Mouse (Mus musculus) thymus, adult 2 months (tissue): ENCODE data around the gene Tspan17. TPM values are rescaled to one million over a fixed set of nuclear protein-coding genes. Genes with fewer than 3 reads are reported as not detected.

Source experiments
- DNase-seq: peaks from one replicate; pipeline ENCODE4 v3.0.0; 2021
- H3K27ac ChIP-seq: fragments of 200-500 bp; 2 replicates; pipeline ENCODE4 v1.5.1; 2012; ENCODE audit warnings: low read length, control low read depth; ENCODE audit not compliant: control insufficient read depth, insufficient read depth
- H3K27me3 ChIP-seq: fragments of 200-500 bp; 2 replicates; pipeline ENCODE4 v1.6.1; 2012; ENCODE audit warnings: mild to moderate bottlenecking, low read length, moderate library complexity, mixed read lengths; ENCODE audit not compliant: control insufficient read depth, insufficient read depth
- H3K36me3 ChIP-seq: fragments of 200-500 bp; 2 replicates; pipeline ENCODE4 v1.6.1; 2012; ENCODE audit warnings: mild to moderate bottlenecking, low read length, moderate library complexity; ENCODE audit not compliant: control insufficient read depth, insufficient read depth
- H3K4me1 ChIP-seq: fragments of 200-500 bp; replicated peaks from 2 replicates; pipeline ENCODE4 v1.6.1; 2012; ENCODE audit warnings: low read length; ENCODE audit not compliant: control insufficient read depth, insufficient read depth
- H3K4me3 ChIP-seq: fragments of 200-500 bp; 2 replicates; pipeline ENCODE4 v1.5.1; 2012; ENCODE audit warnings: mild to moderate bottlenecking, low read length, control low read depth, moderate library complexity; ENCODE audit not compliant: control insufficient read depth, insufficient read depth
- CTCF ChIP-seq: fragments of 200-500 bp; IDR thresholded peaks from 2 replicates; pipeline ENCODE4 v1.5.1; 2012; ENCODE audit warnings: mild to moderate bottlenecking, control low read depth, low read length, moderate library complexity, borderline replicate concordance; ENCODE audit not compliant: control insufficient read depth, poor library complexity, insufficient read depth; ENCODE audit errors: extremely low read depth
- POLR2A ChIP-seq: fragments of 200-500 bp; IDR thresholded peaks from 2 replicates; pipeline ENCODE4 v1.6.1; 2012; ENCODE audit warnings: mild to moderate bottlenecking, low read length, control low read depth, moderate library complexity; ENCODE audit not compliant: control insufficient read depth, poor library complexity, insufficient read depth; ENCODE audit errors: extremely low read depth
- WGBS: fragments of 180-500 bp; shearing (Covaris S2); methylation state at CpG from one replicate; pipeline ENCODE4 v1.1.7; 2018; 5-methylcytosine and 5-hydroxymethylcytosine counted together
- polyA plus RNA-seq: library from polyadenylated mRNA; depleted of rRNA; stranded (reverse); fragments of >200 nt; gene quantifications from 2 replicates; pipeline ENCODE4 v1.2.3, GENCODE M21; 2012

The Tspan17 gene
- polyA plus RNA-seq, 1 experiment, result 6.4 TPM

DNA sequence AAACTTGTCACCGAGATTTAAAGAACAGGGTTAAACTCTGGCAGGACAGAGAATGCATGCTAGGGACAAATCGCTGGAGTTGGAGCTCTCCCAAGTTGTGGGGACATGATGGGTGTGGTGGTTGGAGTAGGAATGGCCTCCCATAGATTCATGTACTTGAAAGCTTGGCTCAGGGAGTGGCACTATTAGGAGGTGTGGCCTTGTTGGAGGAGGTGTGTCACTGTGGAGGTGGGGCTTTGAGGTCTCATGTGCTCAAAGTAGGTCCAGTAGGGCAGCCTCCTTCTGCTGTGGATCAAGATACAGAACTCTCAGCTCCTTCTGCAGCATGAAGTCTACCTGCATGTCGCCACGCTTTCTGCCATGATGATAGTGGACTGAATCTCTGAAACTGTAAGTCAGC, 31.9 kb downstream of the Tspan17 start:
- DNase-seq, result no peak
- Histone ChIP-seq H3K27me3 (no peaks in the 10 kb centered on the region), H3K4me3 (no peak overlapping the region), H3K36me3 (no peaks in the 10 kb centered on the region), H3K27ac (no peak overlapping the region), H3K4me1 (no peaks in the 10 kb centered on the region)
- 94% methylated on average over 4 of the region's 4 CpGs for WGBS
- TF ChIP-seq POLR2A (no peak), CTCF (no peak)

DNA sequence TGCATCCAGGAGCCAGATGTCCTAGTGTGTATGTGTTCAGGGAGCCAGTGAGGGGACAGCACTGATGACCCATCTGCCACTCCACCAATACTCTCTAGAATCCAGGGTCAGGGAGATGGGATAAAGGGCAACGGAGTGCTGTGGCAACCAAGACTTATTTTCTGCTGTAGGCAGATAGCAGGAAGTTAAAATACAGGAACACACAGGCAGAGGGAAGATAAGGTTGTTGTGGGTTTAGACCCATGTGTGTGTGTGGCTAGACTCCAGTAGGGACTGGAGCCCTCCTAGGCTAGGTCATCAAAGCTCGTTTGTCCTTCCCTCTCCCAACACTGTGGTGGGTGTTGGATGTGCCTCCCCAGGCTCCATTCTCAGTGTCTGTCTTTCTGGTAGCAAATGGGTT, 32.8 kb downstream of the Tspan17 start:
- Histone ChIP-seq H3K36me3 (no peaks in the 10 kb centered on the region), H3K4me3 (no peak overlapping the region), H3K27me3 (no peaks in the 10 kb centered on the region), H3K4me1 (no peaks in the 10 kb centered on the region), H3K27ac (no peak overlapping the region)
- 43% methylated on average over 2 of the region's 2 CpGs for WGBS
- no peak for DNase-seq
- TF ChIP-seq POLR2A (no peak), CTCF (no peak)

DNA sequence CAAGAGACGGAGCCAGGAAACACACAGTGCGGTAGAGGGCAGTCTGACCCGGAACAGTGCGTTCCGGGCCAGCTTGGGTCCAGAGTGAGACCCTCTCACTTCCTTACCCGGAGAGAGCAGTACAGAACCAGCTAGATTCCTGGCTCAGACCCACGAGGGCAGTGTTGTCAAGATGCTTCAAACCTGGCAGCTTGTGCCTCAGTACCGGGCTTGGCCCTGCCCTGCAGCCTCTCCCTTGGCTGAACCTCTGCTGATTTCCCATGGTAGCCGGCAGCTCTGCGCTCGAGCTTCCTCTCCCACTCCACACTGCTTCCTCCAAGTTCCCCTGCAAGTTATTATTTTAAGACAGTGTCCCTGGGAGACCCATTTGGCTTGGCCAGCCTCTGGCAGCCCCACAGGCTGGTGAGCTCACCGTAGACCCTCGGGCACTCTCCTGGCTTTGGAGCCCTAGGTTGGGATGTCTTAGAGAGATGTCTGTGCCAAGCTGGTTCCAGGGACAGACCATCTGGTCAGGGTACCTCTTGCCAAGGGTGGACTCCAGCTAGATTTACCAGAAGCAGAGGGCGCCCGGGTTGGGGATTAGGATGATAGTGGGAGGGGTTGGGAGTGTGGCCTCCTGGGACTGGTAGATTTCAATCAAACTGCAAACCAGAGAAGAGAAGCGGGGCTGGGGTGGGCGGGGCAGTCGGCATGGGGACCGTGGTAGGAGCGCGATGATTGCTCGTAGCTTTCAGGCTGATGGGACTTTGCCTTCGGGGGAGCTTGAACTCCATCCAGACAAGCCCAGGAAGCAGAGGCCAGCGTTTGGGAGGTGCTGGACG, 35.1 kb downstream of the Tspan17 start:
- Histone ChIP-seq H3K27ac (no peak overlapping the region), H3K4me1 (no peaks in the 10 kb centered on the region), H3K36me3 (no peaks in the 10 kb centered on the region), H3K27me3 (no peaks in the 10 kb centered on the region), H3K4me3 (no peak overlapping the region)
- DNase-seq, result no peak
- 24% methylated on average over 25 of the region's 25 CpGs for WGBS
- TF ChIP-seq CTCF, result no peak
- no peak for TF ChIP-seq POLR2A

DNA sequence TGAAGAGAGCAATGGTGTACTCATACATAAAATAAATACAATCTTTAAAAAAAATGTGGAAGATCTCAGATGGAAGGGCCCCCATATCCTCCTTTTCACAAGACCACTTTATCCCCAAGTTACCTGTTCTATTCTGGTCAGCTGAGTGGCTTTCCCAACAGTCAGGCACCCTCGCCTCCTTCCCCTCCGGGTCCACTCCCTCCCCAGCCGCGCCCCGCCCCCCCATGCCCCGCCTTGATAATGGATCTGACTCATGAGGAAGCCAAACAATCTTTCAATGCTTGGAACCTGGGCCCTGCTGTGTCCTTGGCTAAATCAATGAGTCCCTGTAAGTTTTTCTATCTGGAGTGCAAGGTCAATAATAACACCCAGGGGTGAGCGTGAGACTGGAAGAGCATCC, 38.8 kb downstream of the Tspan17 start:
- no peak for TF ChIP-seq POLR2A
- TF ChIP-seq CTCF, result no peak
- no peak overlapping the region for H3K4me3 ChIP-seq
- no peak overlapping the region for H3K27ac ChIP-seq
- no peak for DNase-seq
- H3K36me3 ChIP-seq, result no peaks in the 10 kb centered on the region
- 59% methylated on average over 7 of the region's 7 CpGs for WGBS
- H3K4me1 ChIP-seq, result no peaks in the 10 kb centered on the region
- no peaks in the 10 kb centered on the region for H3K27me3 ChIP-seq

DNA sequence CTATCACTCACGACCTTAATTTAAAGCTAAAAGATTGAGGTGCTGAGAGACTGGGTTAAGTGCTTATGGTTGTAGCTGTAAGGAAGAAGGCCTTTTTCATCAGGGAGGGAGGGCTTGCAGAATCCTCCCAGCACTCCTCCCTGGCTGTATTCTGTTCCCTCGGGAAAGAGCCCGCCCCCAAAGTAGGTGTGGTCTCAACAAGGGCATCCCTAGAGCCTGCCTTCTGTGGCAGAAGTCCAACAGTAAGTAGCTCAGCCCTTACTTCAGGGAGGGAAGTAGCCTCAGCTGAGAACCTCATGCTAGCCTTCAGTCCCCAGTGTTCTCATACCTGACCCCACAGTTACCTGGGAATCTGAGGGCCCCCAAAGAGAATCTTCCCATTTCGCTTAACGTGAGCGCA, 39.3 kb downstream of the Tspan17 start:
- Histone ChIP-seq H3K4me3 (no peak overlapping the region), H3K27me3 (no peaks in the 10 kb centered on the region), H3K36me3 (no peaks in the 10 kb centered on the region), H3K4me1 (no peaks in the 10 kb centered on the region), H3K27ac (no peak overlapping the region)
- no peak for TF ChIP-seq POLR2A
- TF ChIP-seq CTCF, result no peak
- DNase-seq, result no peak
- WGBS, result 65% methylated on average over 6 of the region's 6 CpGs

DNA sequence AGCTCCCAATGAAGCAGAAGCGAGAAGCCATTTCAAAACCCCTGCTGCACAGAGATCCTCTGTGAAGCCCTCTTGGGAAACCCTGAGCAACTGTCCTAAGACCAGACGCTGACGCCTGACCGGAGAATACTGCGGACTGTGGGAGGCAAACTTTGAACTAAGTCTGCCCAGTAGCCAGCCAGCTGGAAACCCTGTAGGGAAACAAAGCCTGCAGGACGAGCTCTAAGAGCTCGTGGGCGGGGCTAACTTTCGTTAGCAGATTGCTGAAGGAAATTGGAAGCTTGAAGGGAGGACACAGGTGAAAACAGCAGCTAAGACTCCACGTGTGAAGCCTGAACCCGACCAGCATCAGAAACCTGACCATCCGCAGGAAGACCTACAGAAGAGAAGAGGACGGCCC, 40.3 kb downstream of the Tspan17 start:
- TF ChIP-seq CTCF, result no peak
- TF ChIP-seq POLR2A, result no peak
- whole genome bisulfite sequencing, result 19% methylated on average over 13 of the region's 13 CpGs
- Histone ChIP-seq H3K27me3 (no peaks in the 10 kb centered on the region), H3K36me3 (no peaks in the 10 kb centered on the region), H3K4me3 (no peak overlapping the region), H3K4me1 (no peaks in the 10 kb centered on the region), H3K27ac (no peak overlapping the region)
- no peak for DNase-seq
